In the genomic region with DNA sequence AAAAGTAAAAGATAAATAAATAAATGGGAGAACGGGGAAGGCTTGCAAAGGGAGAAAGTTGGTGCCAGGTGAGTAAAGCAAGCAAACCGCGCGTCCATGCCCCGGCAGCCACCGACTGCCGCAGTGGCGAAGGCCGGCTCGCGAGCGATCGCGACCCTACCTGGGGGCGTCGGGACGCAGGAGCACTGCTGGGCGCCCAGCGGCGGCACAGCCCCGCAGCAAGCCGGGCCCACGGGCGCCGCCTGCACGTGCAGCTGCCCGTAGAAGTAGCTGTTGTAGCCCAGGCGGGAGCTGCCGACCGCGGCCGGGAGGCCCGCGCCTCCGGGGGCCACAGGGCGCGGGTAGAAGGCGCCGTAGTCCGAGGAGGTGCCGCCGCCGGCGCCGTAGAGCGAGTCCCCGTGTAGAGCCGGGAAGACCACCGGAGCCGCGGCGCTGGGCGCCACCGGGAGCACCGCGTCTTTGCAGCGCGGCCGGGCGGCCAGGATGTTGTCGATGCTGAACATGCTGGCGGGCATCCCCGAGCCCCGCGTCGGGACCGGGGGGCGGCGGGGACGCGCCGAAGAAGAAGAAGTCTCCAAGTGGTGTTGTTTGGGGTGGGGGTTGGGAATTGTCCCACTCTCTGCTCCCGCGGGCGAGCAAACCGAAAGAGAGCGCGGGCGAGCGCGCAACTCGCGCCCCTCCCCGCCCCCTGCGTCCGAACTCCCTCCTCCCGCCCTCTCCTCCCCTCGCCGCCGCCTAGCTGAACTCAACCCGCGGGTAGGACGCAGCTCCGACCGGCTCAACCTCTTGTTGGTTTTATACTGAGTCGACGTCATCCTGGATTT, we compare ENCODE assay signal across 9 mouse cellular contexts. TPM values are rescaled to one million over a fixed set of nuclear protein-coding genes. Genes with fewer than 3 reads are reported as not detected.
DNase-seq lines count a peak whose midpoint lies in the region; ATAC-seq and TF ChIP-seq lines count a peak whose summit lies in the region.
"Had no signal": no experiment of that assay in that cellular context is flagged by ENCODE, and none has a peak within 500 bp of the region (broad histone marks: within the 10 kb centered on the region; RNA-seq: fewer than 3 reads in every experiment).

A gene (minus strand): TSS at position 730 of the 824 bp plus-strand sequence.

- peak within 1 kb of the TSS; percentile 48 for H3K4me3 ChIP-seq in forebrain, embryonic 13.5 days
- H3K4me3 ChIP-seq in hindbrain, postnatal 0 days (ENCODE audit: low read length): peak within 1 kb of the TSS; percentile 40
- peak within 1 kb of the TSS; percentile 57 for H3K4me3 ChIP-seq in liver, postnatal 0 days (ENCODE audit: low read depth, low read length)
- H3K4me3 ChIP-seq in stomach, embryonic 14.5 days (ENCODE audit: low read depth, low read length): peak within 1 kb of the TSS; percentile 55

- peak within 1 kb of the TSS; percentile 50; the same call in 1 of the 2 replicates for H3K9ac ChIP-seq in forebrain, embryonic 13.5 days
- no peak within 1 kb of the TSS for H3K9ac ChIP-seq in hindbrain, postnatal 0 days (replicated peaks; ENCODE audit: low read length)
- no peak within 1 kb of the TSS for H3K9ac ChIP-seq in liver, postnatal 0 days (replicated peaks)
- peak within 1 kb of the TSS; percentile 46 for H3K9ac ChIP-seq in stomach, embryonic 14.5 days (replicated peaks; ENCODE audit: low read depth, low read length)

- H3K27me3 ChIP-seq in forebrain, embryonic 13.5 days: peaks cover 99% of the 10 kb centered on the region
- peaks cover 64% of the 10 kb centered on the region for H3K27me3 ChIP-seq in hindbrain, postnatal 0 days (ENCODE audit: insufficient read depth, low read length)
- peaks cover 83% of the 10 kb centered on the region for H3K27me3 ChIP-seq in liver, postnatal 0 days (ENCODE audit: insufficient read depth, low read length)
- H3K27me3 ChIP-seq in stomach, embryonic 14.5 days (ENCODE audit: control insufficient read depth, insufficient read depth, low read length): peaks cover 43% of the 10 kb centered on the region

- no peaks in the 10 kb centered on the region for H3K36me3 ChIP-seq in forebrain, embryonic 13.5 days (ENCODE audit: poor library complexity, severe bottlenecking)
- no peaks in the 10 kb centered on the region for H3K36me3 ChIP-seq in hindbrain, postnatal 0 days (ENCODE audit: insufficient read depth, low read length)
- H3K36me3 ChIP-seq in liver, postnatal 0 days (replicated peaks; ENCODE audit: insufficient read depth, low read length): no peaks in the 10 kb centered on the region
- no peaks in the 10 kb centered on the region for H3K36me3 ChIP-seq in stomach, embryonic 14.5 days (ENCODE audit: control insufficient read depth, insufficient read depth, low read length)

- peak; percentile 10 to 28 for DNase-seq in adrenal gland, adult 18-20 months (ENCODE audit: low spot score in 2 of 2)
- no peak for DNase-seq in adrenal gland, postnatal 4 days (ENCODE audit: low spot score in 2 of 2)
- peak; percentile 76 for DNase-seq in ES-CJ7 (ENCODE audit: low read depth, low spot score)
- DNase-seq in hindbrain, postnatal 0 days (ENCODE audit: low spot score): peak; percentile 34
- peak; percentile 32 for DNase-seq in liver, postnatal 0 days
- no peak for DNase-seq in thymus, postnatal 36 days

- no peaks in the 10 kb centered on the region for H3K9me3 ChIP-seq in forebrain, embryonic 13.5 days (replicated peaks)
- no peaks in the 10 kb centered on the region for H3K9me3 ChIP-seq in hindbrain, postnatal 0 days (ENCODE audit: low read length)
- no peaks in the 10 kb centered on the region for H3K9me3 ChIP-seq in liver, postnatal 0 days (ENCODE audit: low read length)
- H3K9me3 ChIP-seq in stomach, embryonic 14.5 days (ENCODE audit: control insufficient read depth, low read depth, low read length): no peaks in the 10 kb centered on the region

- no peak within 1 kb of the TSS for H3K27ac ChIP-seq in forebrain, embryonic 13.5 days
- H3K27ac ChIP-seq in hindbrain, postnatal 0 days: no peak within 1 kb of the TSS
- no peak within 1 kb of the TSS for H3K27ac ChIP-seq in liver, postnatal 0 days (ENCODE audit: low read depth)
- no peak within 1 kb of the TSS for H3K27ac ChIP-seq in stomach, embryonic 14.5 days (ENCODE audit: low read length)

- H3K4me2 ChIP-seq in forebrain, embryonic 13.5 days: peak within 1 kb of the TSS; percentile 81
- peak within 1 kb of the TSS; percentile 67 for H3K4me2 ChIP-seq in hindbrain, postnatal 0 days (ENCODE audit: low read depth, low read length)
- peak within 1 kb of the TSS; percentile 77 for H3K4me2 ChIP-seq in liver, postnatal 0 days (ENCODE audit: low read depth, low read length)
- H3K4me2 ChIP-seq in stomach, embryonic 14.5 days (replicated peaks; ENCODE audit: low read depth, low read length): peak within 1 kb of the TSS; percentile 81

- ATAC-seq in forebrain, embryonic 13.5 days: peak; percentile 65
- no peak for ATAC-seq in hindbrain, postnatal 0 days
- ATAC-seq in liver, postnatal 0 days: peak; percentile 50; the same call in 1 of the 2 replicates
- ATAC-seq in stomach, embryonic 14.5 days (ENCODE audit: insufficient number of reproducible peaks, insufficient read depth, low FRiP score, low read depth): peak; percentile 75; the same call in 1 of the 2 replicates

- H3K4me1 ChIP-seq in forebrain, embryonic 13.5 days: peaks cover 42% of the 10 kb centered on the region
- peaks cover 3% of the 10 kb centered on the region; the same call in 1 of the 2 replicates for H3K4me1 ChIP-seq in hindbrain, postnatal 0 days (ENCODE audit: insufficient read depth, low read length)
- peaks cover 9% of the 10 kb centered on the region; the same call in 1 of the 2 replicates for H3K4me1 ChIP-seq in liver, postnatal 0 days (ENCODE audit: insufficient read depth)
- H3K4me1 ChIP-seq in stomach, embryonic 14.5 days (ENCODE audit: control insufficient read depth, insufficient read depth, low read length): peaks cover 7% of the 10 kb centered on the region; the same call in 1 of the 2 replicates

- no peak for TF ChIP-seq EP300 in liver, postnatal 0 days (IDR thresholded peaks at IDR 0.05; ENCODE audit: low read depth)

- no peak for TF ChIP-seq CTCF in hindbrain, postnatal 0 days (IDR thresholded peaks at IDR 0.05; ENCODE audit: low read depth)
- no peak for TF ChIP-seq CTCF in liver, postnatal 0 days (IDR thresholded peaks at IDR 0.05; ENCODE audit: low read depth)

- under 1% methylated on average over 85 of the region's 97 CpGs for WGBS in forebrain, embryonic 13.5 days
- WGBS in hindbrain, postnatal 0 days: under 1% methylated on average over 80 of the region's 97 CpGs
- WGBS in liver, postnatal 0 days (ENCODE audit: insufficient replicate concordance): under 1% methylated on average over 79 of the region's 97 CpGs
- under 1% methylated on average over 96 of the region's 97 CpGs for WGBS in stomach, embryonic 14.5 days

RNA-seq across cellular contexts. Expression of the gene that starts here (rescaled TPM):
- total RNA-seq in adrenal gland, adult 18-20 months (2021): not detected
- under 1 TPM; 0.31 to 0.39 TPM for total RNA-seq in adrenal gland, postnatal 4 days (2021)
- polyA plus RNA-seq in forebrain, embryonic 13.5 days (2015; fragmentation: Nextera tagmentation; extraction: Ambion mirVana): 0.42 TPM in 1 of 2 replicates, not detected in the other
- total RNA-seq in hindbrain, postnatal 0 days (2014; rRNA removed): not detected in 2 replicates
- not detected in 2 replicates for polyA plus RNA-seq in hindbrain, postnatal 0 days (2015; fragmentation: Nextera tagmentation; extraction: Ambion mirVana)
- polyA plus RNA-seq in liver, postnatal 0 days (2015; fragmentation: Nextera tagmentation; extraction: Ambion mirVana): not detected in 2 replicates
- 1.7 and 1.9 TPM in 2 replicates for polyA plus RNA-seq in stomach, embryonic 14.5 days (2014; fragmentation: Nextera tagmentation; extraction: Ambion mirVana)
- total RNA-seq: gastrocnemius, postnatal 36 days had no signal

Comparison
In these comparisons a context has a peak if more than half of its experiments do, and no peak if none do; other contexts are left out.
1. Peak in DNase-seq in adrenal gland, adult 18-20 months; RNA of the gene not detected or under 1 TPM.
2. Peak in ATAC-seq, H3K4me3 ChIP-seq, H3K9ac ChIP-seq and H3K4me2 ChIP-seq in forebrain, embryonic 13.5 days; RNA of the gene not detected or under 1 TPM.
3. Peak in DNase-seq, H3K4me3 ChIP-seq and H3K4me2 ChIP-seq in hindbrain, postnatal 0 days; RNA of the gene not detected or under 1 TPM.
4. Peak in DNase-seq, ATAC-seq, H3K4me3 ChIP-seq and H3K4me2 ChIP-seq in liver, postnatal 0 days; RNA of the gene not detected or under 1 TPM.